In the genomic region with DNA sequence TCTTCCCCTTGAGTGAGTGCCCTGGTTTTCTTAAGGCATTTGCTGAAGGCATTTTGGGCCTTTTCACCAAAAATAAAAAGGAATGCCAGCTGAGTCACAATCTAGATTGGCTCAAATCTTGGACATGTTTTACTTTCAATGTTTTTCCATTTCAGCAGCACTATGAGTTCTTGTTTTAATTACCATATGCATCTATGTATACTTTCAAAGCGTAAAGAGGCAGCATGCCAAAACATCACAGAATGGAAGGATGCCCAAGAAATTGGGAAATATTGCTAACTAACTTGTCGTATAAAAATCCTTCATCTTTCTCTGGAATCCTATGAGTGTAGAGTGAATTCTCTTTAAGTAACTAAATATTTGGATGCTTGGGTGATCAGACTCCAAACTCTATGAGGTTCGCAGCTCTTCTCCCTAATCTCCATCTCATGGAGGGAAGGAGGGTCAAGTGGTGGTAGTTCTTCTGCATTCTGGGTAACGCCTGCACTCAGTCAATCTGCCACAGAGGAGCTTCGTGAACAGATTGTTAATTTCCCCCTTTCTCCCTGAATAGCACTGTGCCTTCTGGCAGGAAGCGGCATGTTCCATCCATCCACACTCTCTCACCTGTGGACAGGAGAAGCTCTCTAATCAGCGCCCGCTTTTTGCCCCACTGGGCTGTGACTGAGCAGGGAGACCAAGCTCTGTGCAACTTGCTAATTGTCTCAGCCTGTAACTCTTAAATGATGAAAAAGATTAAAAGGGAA, we compare ENCODE assay signal across 14 mouse cellular contexts.
DNase-seq lines count a peak whose midpoint lies in the region; ATAC-seq and TF ChIP-seq lines count a peak whose summit lies in the region.
"Had no signal": no experiment of that assay in that cellular context is flagged by ENCODE, and none has a peak within 500 bp of the region (broad histone marks: within the 10 kb centered on the region; RNA-seq: fewer than 3 reads in every experiment).

No protein-coding gene starts in this region.

- ATAC-seq in midbrain, embryonic 13.5 days, result no peak
- ATAC-seq: hindbrain, postnatal 0 days; midbrain, embryonic 15.5 days had no signal

- DNase-seq in layer of hippocampus, adult 11-12 months (ENCODE audit: low spot score), result peak; percentile 47
- no peak for DNase-seq in layer of hippocampus, postnatal 10 days (ENCODE audit: low spot score in 2 of 2)
- peak; percentile 82 for DNase-seq in brain, embryonic 14.5 days (ENCODE audit: low read depth)
- DNase-seq in cerebellum, adult 2 months, result peak; percentile 40 to 76
- peak in 1 of 2 experiments; percentile 45 for DNase-seq in left cerebral cortex, adult 2 months (ENCODE audit: extremely low spot score in 1 of 2, low spot score in 2 of 2)
- DNase-seq in heart, postnatal 14 days, result no peak
- DNase-seq: adrenal gland, postnatal 25 days; heart, adult 11 months had no signal

- no peak for TF ChIP-seq CTCF in brain, embryonic 14.5 days (IDR thresholded peaks at IDR 0.05; ENCODE audit: borderline replicate concordance, extremely low read depth, insufficient read depth, insufficient read length)
- TF ChIP-seq CTCF in cerebellum, adult 2 months (IDR thresholded peaks at IDR 0.05; ENCODE audit: borderline replicate concordance, insufficient read depth, low read depth, low read length), result no peak
- no peak for TF ChIP-seq CTCF in left cerebral cortex, adult 2 months (IDR thresholded peaks at IDR 0.05)

- no peaks in the 10 kb centered on the region for H3K27me3 ChIP-seq in cerebellum, adult 2 months (ENCODE audit: control insufficient read depth, insufficient read depth, low read length)
- no peaks in the 10 kb centered on the region for H3K27me3 ChIP-seq in midbrain, embryonic 13.5 days
- H3K27me3 ChIP-seq: embryonic facial prominence, embryonic 13.5 days; limb, embryonic 13.5 days; midbrain, embryonic 15.5 days had no signal

- H3K4me3 ChIP-seq in cerebellum, adult 2 months (replicated peaks; ENCODE audit: insufficient read depth, low read depth, low read length), result no peak overlapping the region
- H3K4me3 ChIP-seq in left cerebral cortex, adult 2 months, result no peak overlapping the region
- H3K4me3 ChIP-seq in midbrain, embryonic 13.5 days (replicated peaks), result no peak overlapping the region
- H3K4me3 ChIP-seq: embryonic facial prominence, embryonic 13.5 days; limb, embryonic 13.5 days; midbrain, embryonic 15.5 days had no signal

- no peak for TF ChIP-seq POLR2A in brain, embryonic 14.5 days (IDR thresholded peaks at IDR 0.05; ENCODE audit: borderline replicate concordance, extremely low read depth, insufficient read depth, insufficient read length, poor library complexity, severe bottlenecking)
- TF ChIP-seq POLR2A in cerebellum, adult 2 months (IDR thresholded peaks at IDR 0.05; ENCODE audit: borderline replicate concordance, insufficient read depth, low read length), result no peak

- no peaks in the 10 kb centered on the region for H3K9me3 ChIP-seq in midbrain, embryonic 13.5 days
- H3K9me3 ChIP-seq: embryonic facial prominence, embryonic 13.5 days; limb, embryonic 13.5 days; midbrain, embryonic 15.5 days had no signal

- no peak overlapping the region for H3K9ac ChIP-seq in midbrain, embryonic 13.5 days (replicated peaks)
- H3K9ac ChIP-seq: embryonic facial prominence, embryonic 13.5 days; limb, embryonic 13.5 days; midbrain, embryonic 15.5 days had no signal

- 58% methylated on average over 8 of the region's 8 CpGs for WGBS in cerebellum, adult 2 months
- 91% methylated on average over 8 of the region's 8 CpGs for WGBS in midbrain, embryonic 13.5 days

- no peaks in the 10 kb centered on the region for H3K36me3 ChIP-seq in midbrain, embryonic 13.5 days
- H3K36me3 ChIP-seq: embryonic facial prominence, embryonic 13.5 days; limb, embryonic 13.5 days; midbrain, embryonic 15.5 days had no signal

- intact Hi-C loops in left cerebral cortex, adult 2 months (cut with DNase I), result loop anchor here (5.0 kb wide), 2 partner anchors 264 to 459 kb away; no protein-coding TSS in a partner anchor
- intact Hi-C loops in heart, postnatal 14 days (cut with DNase I), result no loop called here

- no peaks in the 10 kb centered on the region; the same call in 1 of the 2 replicates for H3K4me1 ChIP-seq in cerebellum, adult 2 months (ENCODE audit: control insufficient read depth, insufficient read depth, low read length)
- no peaks in the 10 kb centered on the region for H3K4me1 ChIP-seq in midbrain, embryonic 13.5 days (replicated peaks)
- H3K4me1 ChIP-seq: embryonic facial prominence, embryonic 13.5 days; limb, embryonic 13.5 days; midbrain, embryonic 15.5 days had no signal

- H3K27ac ChIP-seq in cerebellum, adult 2 months (ENCODE audit: insufficient read depth, low read length), result no peak overlapping the region
- peak overlapping the region; percentile 80 for H3K27ac ChIP-seq in left cerebral cortex, adult 2 months
- H3K27ac ChIP-seq in midbrain, embryonic 13.5 days, result no peak overlapping the region
- H3K27ac ChIP-seq: embryonic facial prominence, embryonic 13.5 days; hindbrain, postnatal 0 days; limb, embryonic 13.5 days; macrophage; midbrain, embryonic 15.5 days had no signal

- no peak overlapping the region for H3K4me2 ChIP-seq in midbrain, embryonic 13.5 days (replicated peaks)
- H3K4me2 ChIP-seq: embryonic facial prominence, embryonic 13.5 days; limb, embryonic 13.5 days; midbrain, embryonic 15.5 days had no signal

Comparison
In these comparisons a context has a peak if more than half of its experiments do, and no peak if none do; other contexts are left out.
1. DNase-seq: peak in layer of hippocampus, adult 11-12 months (single experiment), brain, embryonic 14.5 days (single experiment) and cerebellum, adult 2 months (2 of 2); none in layer of hippocampus, postnatal 10 days (0 of 2) and heart, postnatal 14 days (0 of 2).